Mouse (Mus musculus) G1E (cell line): ENCODE measurements around the gene Miip. TPM values are rescaled to one million over a fixed set of nuclear protein-coding genes. Genes with fewer than 3 reads are reported as not detected.

Experiments used
- ATAC-seq: 2 replicates; pipeline ENCODE4 v1.8.0; 2016; ENCODE audit warnings: mild to moderate bottlenecking; ENCODE audit not compliant: insufficient number of reproducible peaks, poor library complexity, low FRiP score, severe bottlenecking; ENCODE audit errors: extremely low read depth
- DNase-seq: peaks from one replicate; pipeline ENCODE4 v3.0.0; 2012; ENCODE audit warnings: low spot score
- H3K27me3 ChIP-seq: 2 replicates; pipeline ENCODE4 v1.6.1; 2012; ENCODE audit warnings: mild to moderate bottlenecking, low read length, inconsistent platforms; ENCODE audit not compliant: insufficient read depth
- H3K36me3 ChIP-seq: replicated peaks from 2 replicates; pipeline ENCODE3; 2012; ENCODE audit warnings: mild to moderate bottlenecking, inconsistent platforms
- H3K4me1 ChIP-seq: 2 replicates; pipeline ENCODE4 v1.6.1; 2012; ENCODE audit warnings: low read depth, low read length, inconsistent platforms, mixed read lengths; ENCODE audit not compliant: insufficient read depth
- H3K4me3 ChIP-seq: 2 replicates; pipeline ENCODE4 v1.5.1; 2012; ENCODE audit warnings: low read depth, mild to moderate bottlenecking, inconsistent platforms, low read length, moderate library complexity, mixed read lengths
- H3K9me3 ChIP-seq: replicated peaks from 2 replicates; pipeline ENCODE4 v1.6.1; 2012; ENCODE audit warnings: inconsistent platforms
- CTCF ChIP-seq: IDR thresholded peaks from 2 replicates; pipeline ENCODE4 v1.5.1; 2012; ENCODE audit warnings: low read depth, low read length, inconsistent platforms, mixed read lengths
- GATA1 ChIP-seq: IDR thresholded peaks from 2 replicates; pipeline ENCODE4 v1.6.1; 2012; ENCODE audit warnings: borderline replicate concordance, low read length, inconsistent platforms, mixed read lengths
- GATA2 ChIP-seq: IDR thresholded peaks from 2 replicates; pipeline ENCODE4 v1.6.1; 2012; ENCODE audit warnings: low read depth, low read length, inconsistent platforms, borderline replicate concordance
- POLR2AphosphoS5 ChIP-seq: IDR thresholded peaks from 2 replicates; pipeline ENCODE4 v1.6.1; 2012; ENCODE audit warnings: low read depth, low read length, inconsistent platforms; ENCODE audit not compliant: insufficient replicate concordance
- TAL1 ChIP-seq: conservative IDR thresholded peaks from 2 replicates; pipeline ENCODE4 v1.6.1; 2012; ENCODE audit warnings: low read depth, low read length, inconsistent platforms, mixed read lengths
- polyA plus RNA-seq: library from polyadenylated mRNA; stranded (reverse); fragments of >175 nt; gene quantifications from 2 replicates; pipeline ENCODE4 v1.2.3, GENCODE M21; 2012
- total RNA-seq, 2 experiments: library from RNA; stranded (forward) in 1 of 2; stranded (reverse) in 1 of 2; fragments of 200-1000 nt in 1 of 2; fragments of >200 nt in 1 of 2; fragmentation: Nextera tagmentation in 1 of 2; gene quantifications; 2 replicates each; pipeline ENCODE4 v1.2.3; 2014 to 2017

The Miip gene
- total and polyA plus RNA-seq, 3 experiments, result 0.05 TPM; not detected in 2

DNA sequence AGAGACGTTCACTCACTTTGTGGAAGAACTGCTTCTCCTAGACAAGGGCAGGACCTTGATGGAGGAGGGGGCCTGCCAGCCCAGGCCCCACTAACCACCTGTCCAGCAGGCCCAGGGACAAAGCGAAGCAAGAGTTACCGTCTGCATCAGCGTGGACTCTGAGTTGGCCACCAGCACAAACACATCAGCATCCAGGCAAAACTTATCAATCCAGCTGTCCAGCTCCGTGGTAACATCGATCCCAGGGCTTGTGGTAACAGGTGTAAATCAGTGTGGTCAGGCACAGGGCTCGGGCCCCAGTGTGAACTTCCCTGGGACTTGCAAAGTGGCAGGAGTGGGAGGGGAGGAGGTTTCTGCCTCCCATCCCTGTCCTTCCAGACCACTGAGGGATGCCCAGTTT, 18.7 kb upstream of the Miip start:
- ATAC-seq (no peak), DNase-seq (no peak)
- H3K27me3 ChIP-seq, result no peaks in the 10 kb centered on the region
- H3K4me1 ChIP-seq, result no peaks in the 10 kb centered on the region
- no peak for TF ChIP-seq CTCF
- no peak for TF ChIP-seq TAL1
- no peak for TF ChIP-seq POLR2AphosphoS5
- no peak for TF ChIP-seq GATA2
- no peak for TF ChIP-seq GATA1
- H3K9me3 ChIP-seq, result no peaks in the 10 kb centered on the region
- H3K4me3 ChIP-seq, result no peak overlapping the region
- peaks cover 94% of the 10 kb centered on the region for H3K36me3 ChIP-seq

DNA sequence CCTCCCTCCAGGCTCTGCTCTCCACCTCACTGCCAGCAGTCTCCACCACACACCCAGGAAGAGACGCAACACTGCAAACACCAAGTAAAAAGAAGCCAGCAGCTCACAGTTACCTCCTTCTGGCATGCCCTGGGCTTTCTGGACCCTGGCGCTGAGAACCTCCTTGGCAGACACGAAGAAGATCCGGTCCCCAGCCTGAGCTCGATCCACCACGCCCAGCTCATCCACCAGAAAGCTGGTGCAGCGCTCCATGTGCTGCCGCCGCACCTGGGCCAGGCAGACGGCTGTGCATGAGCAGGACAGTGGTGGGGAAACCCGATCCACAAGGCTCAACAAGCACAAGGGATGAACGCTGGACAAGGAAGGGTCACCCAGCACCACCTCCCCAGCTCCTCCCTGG, 17.5 kb upstream of the Miip start:
- H3K9me3 ChIP-seq, result no peaks in the 10 kb centered on the region
- H3K27me3 ChIP-seq, result no peaks in the 10 kb centered on the region
- H3K4me3 ChIP-seq, result no peak overlapping the region
- peaks cover 94% of the 10 kb centered on the region for H3K36me3 ChIP-seq
- ATAC-seq (no peak), DNase-seq (no peak)
- TF ChIP-seq GATA2 (no peak), TAL1 (no peak), GATA1 (no peak), POLR2AphosphoS5 (no peak), CTCF (no peak)
- no peaks in the 10 kb centered on the region for H3K4me1 ChIP-seq

DNA sequence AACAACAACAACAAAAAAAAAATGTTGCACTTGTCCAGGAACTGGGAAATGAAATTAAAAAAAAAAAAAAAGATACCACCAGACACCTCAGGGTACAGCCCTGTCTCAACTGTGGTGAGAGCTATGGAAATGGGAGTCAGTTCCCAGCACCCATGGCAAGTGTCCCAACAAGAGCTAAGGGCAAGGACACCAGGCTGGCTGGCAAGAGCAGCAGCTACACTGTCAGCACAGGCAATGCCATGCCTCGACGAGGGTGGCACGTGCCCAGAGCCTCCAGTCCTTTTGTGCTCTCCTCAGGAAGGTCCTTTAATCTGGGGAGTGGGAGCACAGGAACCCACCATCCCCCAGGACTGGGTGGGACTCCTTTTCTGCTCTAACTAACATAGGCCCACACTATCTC, 15.5 kb upstream of the Miip start:
- Histone ChIP-seq H3K4me3 (no peak overlapping the region), H3K36me3 (peaks cover 90% of the 10 kb centered on the region), H3K27me3 (no peaks in the 10 kb centered on the region), H3K9me3 (no peaks in the 10 kb centered on the region), H3K4me1 (no peaks in the 10 kb centered on the region)
- DNase-seq (no peak), ATAC-seq (no peak)
- TF ChIP-seq GATA1 (no peak), TAL1 (no peak)

DNA sequence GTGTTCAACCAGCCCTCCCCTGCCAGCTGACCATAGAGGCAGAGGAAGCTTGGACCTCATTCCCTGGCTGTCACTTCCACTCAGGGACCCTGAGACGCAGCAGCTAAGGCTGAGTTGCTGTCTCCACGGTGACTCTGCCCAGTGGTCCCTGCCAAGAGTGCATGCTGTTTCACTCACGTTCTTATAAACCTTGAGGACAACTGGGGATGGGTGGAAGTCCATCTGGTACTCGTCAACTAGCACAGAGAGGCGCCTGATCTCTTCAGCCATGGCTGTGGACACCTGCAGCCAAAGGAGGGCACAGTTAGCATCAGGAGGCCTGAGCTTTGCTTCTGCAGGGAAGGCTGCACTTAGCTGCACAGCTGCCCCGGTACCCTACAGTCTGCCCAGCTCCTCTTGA, 14.4 kb upstream of the Miip start:
- DNase-seq, result no peak
- Histone ChIP-seq H3K4me1 (no peaks in the 10 kb centered on the region), H3K4me3 (no peak overlapping the region), H3K36me3 (peaks cover 92% of the 10 kb centered on the region), H3K27me3 (no peaks in the 10 kb centered on the region), H3K9me3 (no peaks in the 10 kb centered on the region)
- ATAC-seq, result no peak
- TF ChIP-seq TAL1 (no peak), POLR2AphosphoS5 (no peak), CTCF (no peak), GATA1 (no peak)

DNA sequence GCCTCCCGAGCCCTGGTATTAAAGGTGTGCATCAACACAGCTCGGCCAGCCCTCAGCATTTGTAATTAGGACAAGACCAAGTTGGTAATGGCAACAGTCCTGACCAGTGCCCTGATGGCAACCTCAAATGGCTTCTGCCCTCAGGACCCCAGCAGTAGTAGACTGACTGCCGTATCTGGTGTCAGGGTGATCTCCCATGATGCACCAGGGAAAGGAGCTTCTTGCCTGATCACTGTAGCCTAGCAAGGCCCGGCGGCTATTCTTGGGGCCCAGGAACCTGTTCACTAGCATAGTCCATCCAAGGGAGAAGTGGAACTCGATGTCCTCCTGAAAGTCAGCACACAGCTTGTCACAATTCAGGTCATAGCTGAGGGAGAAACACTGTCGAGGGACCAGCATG, 13.2 kb upstream of the Miip start:
- no peak for DNase-seq
- Histone ChIP-seq H3K4me3 (no peak overlapping the region), H3K9me3 (no peaks in the 10 kb centered on the region), H3K4me1 (no peaks in the 10 kb centered on the region), H3K36me3 (peaks cover 89% of the 10 kb centered on the region), H3K27me3 (no peaks in the 10 kb centered on the region)
- no peak for ATAC-seq
- no peak for TF ChIP-seq POLR2AphosphoS5
- no peak for TF ChIP-seq TAL1
- TF ChIP-seq GATA1, result no peak
- TF ChIP-seq CTCF, result no peak
- no peak for TF ChIP-seq GATA2

DNA sequence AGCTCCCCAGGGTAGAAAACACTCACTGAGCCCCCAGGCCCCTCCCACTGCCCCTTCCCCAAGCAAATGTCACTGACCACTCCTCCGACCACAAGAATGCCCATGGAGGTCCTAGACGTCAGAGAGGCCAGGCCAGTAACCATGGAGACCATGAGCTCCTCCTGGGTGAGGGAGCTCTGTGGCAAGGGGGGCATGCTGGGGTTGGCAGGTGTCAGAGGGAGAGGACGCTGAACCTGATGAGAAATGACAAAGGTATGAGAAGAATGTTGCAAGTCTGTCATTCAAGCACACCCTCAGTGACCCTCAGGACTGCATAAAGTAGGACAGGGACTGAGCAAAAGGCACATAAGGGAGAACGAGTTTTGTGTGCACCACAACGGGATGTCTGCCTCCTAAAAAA, 11.2 kb upstream of the Miip start:
- Histone ChIP-seq H3K36me3 (peaks cover 89% of the 10 kb centered on the region), H3K4me3 (no peak overlapping the region), H3K9me3 (no peaks in the 10 kb centered on the region), H3K4me1 (peaks cover 11% of the 10 kb centered on the region), H3K27me3 (no peaks in the 10 kb centered on the region)
- no peak for DNase-seq
- ATAC-seq, result no peak
- TF ChIP-seq TAL1 (no peak), GATA1 (no peak), POLR2AphosphoS5 (no peak), GATA2 (no peak), CTCF (no peak)

DNA sequence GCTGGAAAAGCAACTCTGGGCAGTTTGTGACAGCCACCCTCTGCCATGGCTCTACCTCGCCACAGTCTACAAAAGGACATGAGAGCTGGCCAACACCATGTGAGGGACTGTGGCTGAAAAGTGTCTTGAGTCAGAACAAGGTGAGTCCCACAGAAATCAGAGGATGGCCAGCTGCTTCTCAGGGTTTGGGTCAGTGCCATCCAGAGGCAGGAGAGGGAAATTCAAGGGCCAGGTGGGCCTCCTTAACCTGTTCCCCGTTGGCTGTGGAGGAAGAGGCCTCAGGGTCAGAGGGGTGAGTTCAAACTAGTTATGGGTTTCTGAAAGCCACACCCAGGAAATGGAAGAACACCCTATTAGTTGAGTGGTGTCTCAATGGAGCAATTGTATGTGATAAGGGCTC, 10.8 kb upstream of the Miip start:
- Histone ChIP-seq H3K36me3 (peaks cover 89% of the 10 kb centered on the region), H3K4me3 (no peak overlapping the region), H3K4me1 (peaks cover 11% of the 10 kb centered on the region), H3K9me3 (no peaks in the 10 kb centered on the region), H3K27me3 (no peaks in the 10 kb centered on the region)
- DNase-seq (no peak), ATAC-seq (no peak)
- TF ChIP-seq GATA2 (no peak), CTCF (no peak), POLR2AphosphoS5 (no peak), GATA1 (no peak), TAL1 (no peak)
